Mouse (Mus musculus) testis, adult 2 months (tissue): ENCODE results near the gene Cd46.

Source experiments
- CTCF ChIP-seq: fragments of 200-500 bp; IDR thresholded peaks from 2 replicates; pipeline ENCODE4 v1.5.1; 2012; ENCODE audit warnings: low read depth, mild to moderate bottlenecking, inconsistent platforms, low read length, moderate library complexity; ENCODE audit not compliant: control insufficient read depth, insufficient read depth, insufficient replicate concordance
- POLR2A ChIP-seq: fragments of 200-500 bp; IDR thresholded peaks from 2 replicates; pipeline ENCODE4 v1.6.1; 2012; ENCODE audit warnings: low read depth, mild to moderate bottlenecking, inconsistent platforms, low read length, moderate library complexity; ENCODE audit not compliant: control insufficient read depth

DNA sequence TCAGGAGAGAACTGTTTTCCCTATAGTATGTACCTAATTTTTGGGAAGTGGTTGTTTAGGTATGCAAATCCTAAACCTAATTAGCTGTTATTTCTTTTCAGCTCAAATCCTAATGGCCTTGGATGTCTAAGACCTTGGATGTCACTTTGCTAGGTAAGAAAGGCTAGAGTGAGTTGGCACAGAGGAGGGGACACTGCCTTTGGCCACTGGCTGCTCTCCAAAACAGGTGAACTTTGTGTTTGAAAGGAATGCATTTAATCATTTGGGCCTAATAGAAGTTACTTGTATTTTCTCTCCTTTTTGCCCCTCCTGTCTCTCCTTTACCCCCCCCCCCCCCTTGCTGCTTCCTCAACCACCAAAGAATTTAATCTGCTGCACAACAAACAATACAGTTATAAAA, 60.3 kb downstream of the Cd46 start:
- TF ChIP-seq POLR2A (no peak), CTCF (no peak)
